Mouse (Mus musculus) urinary bladder, postnatal 4 days (tissue): Measurements from ENCODE around the gene Olfr172.
A peak's percentile ranks its signal among the peaks of the same experiment; 100 is the strongest.

Source experiments
- DNase-seq, 2 experiments: peaks; one replicate each; pipeline ENCODE4 v3.0.0; 2021 to 2022; ENCODE audit warnings: low spot score in 2 of 2

The Olfr172 gene

GRCm38 (mm10) chr16:58763076-58763475 is at the start of gene Olfr172:
Olfr172 (minus strand) TSS chr16:58763176.
- DNase-seq: no peak

GRCm38 (mm10) chr16:58800168-58800567 is 37.2 kb upstream of the Olfr172 start, which contains the start of gene Olfr173:
Olfr173 (minus strand) TSS chr16:58800268.
- DNase-seq: no peak

DNA sequence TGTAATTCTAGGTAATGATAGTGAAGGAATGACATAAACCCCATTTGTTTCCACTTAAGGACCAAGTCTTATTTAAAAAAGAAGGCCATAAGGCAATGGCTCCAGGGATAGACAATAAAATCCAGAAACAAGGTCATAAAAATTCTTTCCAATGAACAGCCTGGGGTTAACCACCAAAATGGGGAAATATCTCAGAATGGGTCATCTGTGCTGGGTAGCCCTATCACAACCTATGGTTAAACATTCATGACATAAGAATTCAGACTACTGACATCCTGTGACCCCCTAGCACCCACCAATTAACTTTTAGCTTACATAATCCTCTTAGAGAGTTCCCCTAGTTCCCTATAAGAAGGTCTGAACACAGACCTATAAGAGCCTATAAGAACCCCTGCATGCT is 6.8 kb downstream of the Olfr172 start:
- DNase-seq: no peak

GRCm38 (mm10) chr16:58751314-58751713 is 11.7 kb downstream of the Olfr172 start:
- no peak for DNase-seq

GRCm38 (mm10) chr16:58746715-58747114 is 16.3 kb downstream of the Olfr172 start:
- DNase-seq: no peak

DNA sequence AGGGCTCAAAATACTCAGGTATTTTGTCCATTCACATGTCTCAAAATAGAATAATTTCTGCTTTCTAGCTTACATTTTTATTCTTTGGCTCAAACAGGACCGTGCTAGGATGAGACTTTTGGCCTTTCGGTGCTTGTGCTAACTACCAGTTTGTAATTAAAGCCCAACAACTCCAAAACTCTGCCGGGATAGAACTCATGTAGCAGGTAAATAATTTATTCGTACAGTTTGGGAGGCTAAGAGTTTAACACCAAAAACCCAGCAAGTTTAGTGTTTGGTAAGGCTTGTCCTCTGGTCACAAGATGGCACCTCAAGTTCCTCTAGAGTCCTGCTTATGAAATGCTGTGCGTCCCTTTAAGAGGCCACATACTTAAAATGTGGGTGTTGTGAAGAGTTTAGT is 22.2 kb downstream of the Olfr172 start:
- no peak for DNase-seq

- no peak for DNase-seq
These were observed 24.2 kb downstream of the Olfr172 start for GRCm38 (mm10) chr16:58738800-58739199.

GRCm38 (mm10) chr16:58738205-58738604 is 24.8 kb downstream of the Olfr172 start:
- DNase-seq: no peak

DNA sequence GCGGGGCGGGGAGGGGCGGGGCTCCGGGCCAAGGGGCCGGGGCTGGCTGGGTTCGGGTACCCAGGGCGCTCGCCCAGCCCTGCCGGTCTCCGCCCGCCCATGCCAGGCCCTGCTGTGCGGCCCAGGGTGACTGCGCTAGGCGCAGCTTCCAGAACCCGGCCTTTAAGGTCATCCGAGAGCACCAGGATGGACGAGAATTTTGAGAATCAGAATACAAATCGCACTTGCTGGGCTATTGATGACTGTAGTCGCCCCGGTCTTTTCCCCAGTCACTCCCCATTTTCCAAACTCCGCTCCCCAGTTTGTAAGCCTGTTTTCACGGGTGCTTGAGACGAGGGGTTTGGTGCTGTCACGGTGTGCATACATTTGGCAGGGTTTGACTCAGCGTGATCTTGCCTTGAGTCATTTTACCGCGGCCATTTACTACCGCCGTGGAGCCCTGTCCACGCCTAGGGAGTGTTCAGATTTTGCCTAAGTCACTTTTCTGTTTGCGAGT is 34.8 kb downstream of the Olfr172 start:
- no peak for DNase-seq

GRCm38 (mm10) chr16:58727477-58728131 is 35.4 kb downstream of the Olfr172 start, which contains the start of gene Cldnd1:
Cldnd1 (plus strand) TSS chr16:58727910.
- peak; percentile 93 to 95 for DNase-seq

- DNase-seq: no peak
These were observed 36.1 kb downstream of the Olfr172 start for GRCm38 (mm10) chr16:58726680-58727476.

DNA sequence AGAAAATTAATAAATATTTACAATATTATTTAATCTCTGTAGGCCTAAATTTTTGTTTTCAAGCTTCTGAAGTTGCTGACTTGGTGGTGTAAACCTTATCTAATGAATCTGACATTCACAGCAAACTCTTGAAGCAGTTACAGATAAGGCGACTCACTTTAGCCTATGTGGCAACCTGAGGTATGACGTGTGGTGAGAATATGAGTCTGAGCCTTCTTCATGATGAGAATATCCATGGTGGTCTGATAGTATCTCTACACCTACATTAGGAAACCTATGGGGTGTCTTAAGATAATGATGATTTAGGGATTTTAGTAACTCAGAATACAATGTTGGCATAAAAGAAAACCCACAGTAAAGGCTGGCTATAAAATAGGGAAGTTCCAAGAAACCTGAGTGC is 40.7 kb downstream of the Olfr172 start:
- no peak for DNase-seq

- no peak for DNase-seq
These were observed 44.3 kb downstream of the Olfr172 start, which contains the start of gene Gpr15 for GRCm38 (mm10) chr16:58718666-58719120. Gpr15 (minus strand) TSS chr16:58719070.

DNA sequence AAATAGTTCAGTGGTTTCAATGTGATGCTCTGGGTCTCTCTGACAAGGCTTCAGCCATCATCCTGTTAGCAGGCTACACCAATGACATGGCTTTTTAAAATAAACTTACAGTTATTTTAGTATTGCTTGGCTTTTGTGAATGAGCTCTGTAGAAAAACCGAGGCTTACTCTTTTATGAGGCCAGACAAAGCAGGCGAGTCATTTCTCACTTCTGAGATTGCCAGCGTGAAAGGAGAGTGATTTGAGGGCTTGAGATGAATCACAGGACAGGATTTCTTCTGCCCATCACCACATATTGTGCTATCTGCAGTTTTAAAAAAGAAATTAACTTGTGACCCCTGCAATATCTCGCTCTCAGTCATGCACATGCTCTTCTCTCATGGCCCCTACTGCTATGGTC is 48.0 kb downstream of the Olfr172 start:
- DNase-seq: no peak

- DNase-seq: no peak
These were observed 49.8 kb downstream of the Olfr172 start for GRCm38 (mm10) chr16:58713128-58713527.

GRCm38 (mm10) chr16:58712221-58712620 is 50.8 kb downstream of the Olfr172 start:
- DNase-seq: no peak
